Mouse (Mus musculus) adrenal gland, postnatal 10 days (tissue): ENCODE results near the gene Skor1. TPM values are rescaled to one million over a fixed set of nuclear protein-coding genes. Genes with fewer than 3 reads are reported as not detected.
A peak's percentile ranks its signal among the peaks of the same experiment; 100 is the strongest.

Source experiments
- DNase-seq: peaks from one replicate; pipeline ENCODE4 v3.0.0; 2021; ENCODE audit warnings: mixed read lengths
- long read RNA-seq, 2 experiments: library from polyadenylated mRNA; stranded (forward); transcript quantifications; one replicate each; pipeline ENCODE4 v2.0.0; 2021
- total RNA-seq, 2 experiments: library from RNA; stranded (reverse); gene quantifications; 2 replicates each; pipeline ENCODE4 v1.2.3; 2021

The Skor1 gene
- under 1 TPM; 0.09 to 0.18 TPM for total RNA-seq
- long read RNA-seq, experiment 1: 0 reads
- long read RNA-seq, experiment 2: 0 reads

GRCm38 (mm10) chr9:63148410-63149371, at the start of gene Skor1:
Gene Skor1 (minus strand): TSS chr9:63148961.
- DNase-seq: no peak

- peak; percentile 21 for DNase-seq
These were observed 48.5 kb upstream of the Skor1 start for GRCm38 (mm10) chr9:63197252-63197651.

DNA sequence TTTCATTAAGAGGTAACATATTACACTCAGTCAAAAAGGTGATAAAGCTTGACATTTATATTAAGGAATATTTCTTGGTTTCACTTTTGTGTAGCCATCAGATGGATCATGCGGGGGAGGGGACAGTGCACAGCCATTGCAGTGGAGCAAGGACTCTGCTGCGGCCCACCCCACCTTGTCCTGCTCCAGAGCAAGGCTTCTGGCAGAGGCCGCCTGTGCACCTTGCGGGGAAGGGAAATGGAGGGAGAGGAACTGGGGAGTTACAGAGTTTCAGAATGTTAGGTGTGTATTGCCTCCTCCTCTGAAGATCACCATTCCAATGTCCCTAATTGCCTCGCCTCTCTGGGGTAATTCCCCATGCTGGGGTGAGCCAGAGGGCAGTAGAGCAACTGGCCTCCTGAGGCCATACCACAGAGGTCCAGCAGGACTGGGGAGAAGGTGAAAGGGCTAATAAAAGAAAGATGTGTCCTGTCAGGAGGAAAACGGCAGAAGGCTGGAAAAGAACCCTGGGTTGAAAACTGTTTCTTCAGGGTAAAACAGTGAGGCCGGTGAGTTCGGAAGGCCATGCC, 47.4 kb upstream of the Skor1 start:
- DNase-seq: peak; percentile 70

DNA sequence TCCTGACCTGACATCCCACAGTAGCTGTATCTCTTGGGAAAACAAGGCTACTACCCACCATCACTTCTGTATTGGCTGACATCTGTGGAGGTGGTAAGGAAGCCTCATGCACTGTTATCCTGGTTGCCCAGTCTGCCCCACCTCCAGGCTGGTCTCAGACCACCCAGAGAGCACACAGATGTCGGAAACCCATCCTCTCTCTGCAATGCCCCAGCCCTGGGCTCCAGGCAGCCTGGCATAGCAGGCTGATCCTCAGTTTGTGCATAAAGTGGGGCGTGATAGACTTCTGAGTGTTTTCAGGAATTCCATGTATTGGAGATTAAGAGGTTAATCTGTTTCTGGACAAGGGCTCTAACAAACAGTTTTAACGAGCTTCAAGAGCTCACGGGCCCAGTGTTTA, 46.8 kb upstream of the Skor1 start:
- no peak for DNase-seq

DNA sequence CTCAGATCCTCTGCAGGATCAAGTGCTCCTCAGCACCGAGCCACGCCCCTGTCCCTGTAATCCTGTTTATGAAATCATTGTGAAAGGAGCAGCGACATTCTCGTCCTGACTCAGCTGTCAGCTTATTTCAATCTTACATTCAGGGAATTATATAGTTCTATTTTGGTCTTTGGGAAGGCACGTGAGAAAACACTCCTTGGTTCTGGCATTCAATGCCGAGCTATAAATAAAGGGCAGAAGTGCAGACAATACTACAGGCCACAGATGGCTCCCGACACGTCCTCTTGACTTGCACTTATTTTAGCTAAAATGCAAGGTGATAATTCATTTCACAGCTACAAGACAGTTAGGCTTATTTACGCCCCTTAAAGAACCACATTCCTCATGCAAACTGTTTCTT, 46.0 kb upstream of the Skor1 start:
- DNase-seq: no peak

DNA sequence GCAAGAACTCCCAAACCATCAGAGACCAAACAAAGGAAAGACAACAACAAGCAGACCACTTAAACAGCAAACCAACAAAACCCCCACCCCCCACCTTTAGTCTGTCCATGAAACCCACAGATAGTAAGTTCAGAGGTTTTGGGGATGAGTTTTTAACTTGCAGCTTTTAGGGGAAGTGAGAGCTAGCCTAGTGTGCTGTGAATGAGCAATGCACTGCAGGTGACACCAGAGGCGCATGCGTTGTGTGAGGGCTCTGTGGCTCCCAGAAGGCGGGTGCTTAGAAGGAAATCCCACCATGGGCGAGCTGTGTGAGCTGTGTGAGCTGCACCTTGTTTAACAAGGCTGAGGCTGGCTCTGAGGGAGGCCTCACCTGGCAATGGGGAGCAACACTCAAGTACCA, 44.0 kb upstream of the Skor1 start:
- DNase-seq: no peak

DNA sequence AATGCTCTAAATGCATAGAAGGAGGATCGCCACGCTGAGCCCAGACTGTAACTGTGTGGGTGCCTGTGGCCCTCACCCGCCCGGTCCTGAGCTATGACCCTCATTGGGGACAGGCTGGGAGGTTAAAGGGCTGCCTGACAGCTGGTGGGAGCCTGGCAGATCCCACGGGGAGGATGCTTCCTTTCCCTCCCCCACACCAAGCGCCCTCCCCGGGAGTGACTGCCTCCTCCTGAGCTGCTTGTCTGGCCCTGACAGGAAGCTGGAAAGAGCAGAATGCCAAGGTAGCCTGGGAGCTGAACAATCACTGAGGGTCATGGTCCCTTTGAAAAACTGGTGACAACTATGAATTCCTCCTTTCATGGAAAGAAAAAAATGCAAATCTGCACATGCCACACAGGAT, 38.5 kb upstream of the Skor1 start:
- peak; percentile 57 for DNase-seq

- no peak for DNase-seq
These were observed 36.5 kb upstream of the Skor1 start for GRCm38 (mm10) chr9:63185249-63185648.

GRCm38 (mm10) chr9:63183864-63184263, 35.1 kb upstream of the Skor1 start:
- no peak for DNase-seq

DNA sequence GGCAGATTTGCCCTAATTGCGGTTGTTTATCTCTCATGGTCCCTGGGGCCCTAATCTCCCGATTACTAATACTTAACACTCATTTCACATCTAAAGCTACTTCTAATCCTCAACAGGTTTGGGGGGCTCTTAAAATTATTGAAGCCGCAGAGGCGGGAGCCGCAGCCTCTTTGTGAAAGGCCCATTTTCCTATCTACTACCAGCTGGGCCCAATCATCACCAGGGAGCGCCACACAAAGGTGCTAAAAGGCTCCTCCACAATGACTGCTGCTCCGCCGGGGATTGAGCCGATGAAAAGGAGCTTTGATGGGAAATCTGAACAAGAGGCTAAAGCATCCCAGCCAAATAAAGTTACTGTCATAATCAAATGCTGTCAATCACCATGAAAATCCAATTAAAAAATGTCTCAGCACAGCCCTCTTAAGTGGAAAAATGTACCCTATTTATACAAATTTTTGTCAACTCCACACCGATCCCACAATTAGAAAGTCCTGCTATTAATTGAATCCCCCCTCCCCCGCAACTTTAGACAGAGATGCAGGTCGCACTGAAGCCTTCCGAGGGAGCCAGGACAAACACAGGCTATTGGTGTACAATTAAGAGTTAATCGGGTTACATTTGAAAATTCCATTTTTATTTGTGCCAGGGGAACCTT, 33.7 kb upstream of the Skor1 start:
- no peak for DNase-seq

DNA sequence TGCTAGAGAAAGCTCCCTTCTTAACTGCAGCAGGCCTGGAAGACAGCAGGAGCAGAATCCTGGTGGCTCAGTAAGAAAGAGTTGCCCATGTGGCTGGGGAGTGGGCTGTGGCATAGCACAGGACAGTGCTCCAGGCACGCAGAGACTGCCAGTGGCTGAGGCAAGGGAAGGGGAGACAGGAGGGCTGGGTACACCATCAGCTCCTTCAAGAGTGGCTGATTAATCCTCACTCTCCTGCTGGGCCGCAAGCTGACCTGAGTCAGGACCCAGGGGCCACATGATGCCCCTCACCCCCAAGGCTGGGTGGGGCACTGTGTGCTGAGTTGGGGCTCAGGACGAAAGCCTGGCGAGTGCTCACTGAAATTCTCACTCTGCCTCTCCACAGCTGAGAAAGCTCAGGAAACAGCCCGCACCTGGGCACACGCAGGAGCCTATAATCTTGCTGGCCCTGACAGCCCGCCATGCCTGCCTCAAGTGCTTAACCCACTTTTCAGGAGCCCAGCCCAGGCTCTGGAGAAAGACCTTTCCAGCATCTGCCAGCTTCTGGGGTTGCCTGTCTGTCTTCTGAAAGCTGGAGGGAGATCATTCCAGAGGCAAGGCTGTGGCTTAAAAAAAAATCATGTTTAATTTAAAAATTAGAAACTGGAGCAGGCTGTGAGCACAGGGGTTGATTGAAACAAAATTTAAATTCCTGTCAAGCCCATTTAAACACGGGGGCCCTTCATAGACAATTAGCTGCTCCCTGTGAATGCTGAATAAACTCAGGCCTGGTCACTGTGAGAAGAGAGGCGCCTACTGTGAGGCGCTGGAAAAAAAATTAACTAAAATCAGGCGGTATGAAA, 32.8 kb upstream of the Skor1 start:
- DNase-seq: no peak

- DNase-seq: no peak
These were observed 29.5 kb upstream of the Skor1 start for GRCm38 (mm10) chr9:63178296-63178695.

DNA sequence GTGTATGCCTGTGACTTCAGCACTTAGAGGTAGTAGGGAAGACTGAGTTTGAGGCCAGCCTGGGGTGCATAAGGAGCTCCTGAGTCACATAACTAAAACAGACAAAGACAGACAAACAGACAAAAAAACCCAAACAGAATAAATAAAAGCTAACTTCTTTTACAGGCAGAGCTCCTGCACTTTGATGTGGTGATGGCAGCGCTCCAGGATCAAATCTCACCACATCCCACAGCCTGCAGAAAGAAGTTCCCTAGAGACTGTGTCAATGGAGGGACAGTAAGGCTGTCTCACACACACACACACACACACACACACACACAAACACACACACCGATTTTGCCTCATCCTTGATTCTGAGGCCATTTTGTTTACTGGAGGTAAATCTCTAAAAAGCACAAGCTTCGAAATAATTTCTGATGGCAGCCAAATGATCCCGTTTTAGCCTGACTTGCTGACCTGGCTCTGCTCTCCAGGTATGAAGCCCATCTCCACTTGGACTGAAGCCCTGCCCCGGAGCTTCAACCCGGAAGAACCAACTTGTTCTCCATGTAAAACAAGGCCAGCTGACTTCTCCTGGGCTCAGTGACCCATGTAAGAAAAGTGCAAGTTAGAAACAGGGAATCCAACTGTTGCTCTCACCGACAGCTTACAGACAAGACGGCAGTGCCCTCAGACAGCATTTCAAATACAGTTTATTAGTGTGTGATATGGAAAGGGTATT, 25.4 kb upstream of the Skor1 start:
- no peak for DNase-seq

GRCm38 (mm10) chr9:63171951-63172350, 23.2 kb upstream of the Skor1 start:
- DNase-seq: no peak

- no peak for DNase-seq
These were observed 20.4 kb upstream of the Skor1 start for GRCm38 (mm10) chr9:63169127-63169526.

- DNase-seq: no peak
These were observed 16.3 kb upstream of the Skor1 start for GRCm38 (mm10) chr9:63165070-63165469.

DNA sequence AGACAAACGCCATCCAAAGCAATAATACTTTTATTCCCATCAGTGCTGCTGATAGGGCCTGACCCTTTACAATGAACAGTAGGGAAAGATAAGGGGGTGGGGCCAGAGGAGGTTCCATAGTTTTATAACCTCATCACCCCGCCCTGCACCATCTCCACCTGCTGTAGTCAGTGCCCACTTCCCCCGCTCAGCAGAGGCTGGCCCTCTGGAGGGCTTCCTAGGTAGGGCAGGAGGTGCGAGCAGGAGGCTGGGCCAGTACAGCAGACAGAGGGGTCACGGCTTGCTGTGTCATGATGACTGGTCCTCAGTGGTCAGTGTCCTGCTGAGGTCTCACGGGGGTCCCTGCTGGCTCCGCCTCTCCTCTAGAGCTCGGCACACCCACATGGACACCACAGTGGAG, 15.0 kb upstream of the Skor1 start:
- DNase-seq: no peak

DNA sequence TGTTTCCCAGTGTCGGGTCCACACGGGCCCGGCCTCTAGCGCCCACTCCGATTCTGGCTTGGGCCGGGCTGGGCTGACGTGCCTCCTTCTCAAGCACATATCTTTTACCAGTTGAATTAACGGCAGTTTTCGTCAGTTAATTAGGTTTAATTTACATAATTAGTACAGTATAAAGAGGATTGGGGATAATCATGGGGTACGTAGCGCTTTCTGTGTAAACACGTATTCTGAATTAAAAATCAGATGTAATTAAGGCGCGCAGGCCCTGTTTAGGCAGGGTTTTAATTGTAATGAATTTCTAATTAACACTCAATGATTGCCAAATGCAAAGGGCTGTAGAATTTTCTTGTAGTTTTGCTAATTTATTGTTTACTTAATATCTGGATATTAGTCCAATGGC, 3.2 kb upstream of the Skor1 start:
- DNase-seq: no peak

DNA sequence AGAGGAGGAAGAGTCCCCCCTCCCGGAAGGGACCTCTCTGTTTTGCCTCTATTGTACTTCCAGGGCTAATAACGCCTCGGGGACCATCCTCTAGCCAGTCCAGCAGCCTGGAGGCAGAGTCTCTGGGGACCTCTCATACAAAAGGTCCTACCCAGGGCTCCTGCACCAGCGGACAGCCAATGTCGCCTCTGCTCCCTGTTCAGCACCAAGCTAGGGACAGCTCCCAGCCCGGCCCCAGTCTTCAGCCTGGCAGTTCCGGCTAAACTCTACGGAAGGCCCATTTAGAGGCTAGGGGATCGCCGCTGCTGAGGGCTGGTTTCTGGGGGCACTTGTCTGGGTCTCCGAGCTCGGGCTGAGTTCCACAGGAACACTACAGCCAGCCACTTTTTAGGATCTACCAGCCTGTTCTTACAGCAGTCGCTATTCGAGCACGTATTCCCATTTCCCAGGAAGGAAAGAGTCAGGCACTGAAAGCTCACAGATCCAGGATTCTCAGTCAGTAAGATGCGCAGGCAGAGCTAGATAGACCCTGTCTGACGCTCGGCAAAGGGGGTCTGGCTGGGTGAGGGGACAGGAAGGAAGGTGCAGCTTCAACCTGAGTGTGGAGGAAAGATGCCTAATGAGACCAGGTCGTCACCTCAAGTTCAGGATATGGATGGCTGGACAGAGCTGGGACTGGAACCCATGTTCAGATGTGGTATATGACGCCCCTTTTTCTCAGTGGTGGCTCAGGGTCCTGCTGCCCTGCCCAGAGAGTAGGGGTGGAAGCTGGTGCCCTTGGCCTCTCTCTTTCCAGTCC, 2.5 kb upstream of the Skor1 start:
- DNase-seq: peak; percentile 93

DNA sequence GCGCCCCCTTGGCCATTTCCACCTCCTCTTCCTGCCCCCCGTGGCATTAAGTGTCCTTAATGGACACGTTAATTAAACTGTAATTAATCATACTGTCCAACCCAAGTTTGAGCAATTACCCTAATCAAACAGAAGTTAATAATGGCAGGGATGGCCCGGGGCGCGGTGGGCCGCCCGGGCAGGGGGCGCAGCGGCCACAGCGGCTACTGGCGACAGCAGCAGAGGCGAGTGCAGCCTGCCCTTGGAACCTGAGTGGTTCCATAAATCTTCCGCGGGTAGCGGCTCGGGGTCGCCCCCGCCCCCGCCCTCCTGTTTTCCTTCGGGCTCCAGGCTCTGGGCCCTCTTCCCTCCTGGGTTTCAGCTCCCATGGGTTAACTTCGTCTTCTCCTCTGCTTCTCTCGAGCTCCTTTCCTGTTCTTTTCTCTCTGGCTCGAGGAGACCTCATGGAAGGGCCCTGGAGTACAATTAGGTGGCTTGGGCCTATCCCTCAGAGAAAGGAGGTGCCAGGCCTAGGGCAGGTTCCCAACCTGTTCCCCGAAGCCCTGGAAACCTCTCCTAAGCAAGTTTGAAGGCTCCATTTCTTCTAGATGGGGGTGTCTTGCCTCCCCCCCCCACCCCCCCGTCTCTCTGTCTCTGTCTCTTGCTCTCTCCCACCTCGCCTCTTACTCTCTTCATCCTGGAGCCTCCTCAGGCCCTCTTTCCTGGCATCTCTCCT, 1.5 kb upstream of the Skor1 start:
- DNase-seq: no peak
